Mouse (Mus musculus) heart, postnatal 0 days (tissue): Measurements from ENCODE around the gene Src.

Experiments
- CTCF ChIP-seq: IDR thresholded peaks from 2 replicates; pipeline ENCODE4 v1.5.1; 2016; ENCODE audit warnings: antibody characterized with exemption, control low read depth, low read depth
- EP300 ChIP-seq: IDR thresholded peaks from 2 replicates; pipeline ENCODE4 v1.6.1; 2016; ENCODE audit warnings: antibody characterized with exemption, low read depth

- no peak for TF ChIP-seq CTCF
- no peak for TF ChIP-seq EP300
Measured at GRCm38 (mm10) chr2:157423706-157424125, 5.5 kb downstream of the Src start.
